Mouse (Mus musculus) liver, adult 2 months (tissue): ENCODE measurements around the gene Pxdn.

Experiments used
- CTCF ChIP-seq: fragments of 200-500 bp; IDR thresholded peaks from 2 replicates; pipeline ENCODE4 v1.5.1; 2011; ENCODE audit warnings: low read depth, low read length, control low read depth
- POLR2A ChIP-seq: fragments of 200-500 bp; IDR thresholded peaks from 2 replicates; pipeline ENCODE4 v1.6.1; 2011; ENCODE audit warnings: low read length, control low read depth; ENCODE audit not compliant: insufficient read depth; ENCODE audit errors: extremely low read depth

DNA sequence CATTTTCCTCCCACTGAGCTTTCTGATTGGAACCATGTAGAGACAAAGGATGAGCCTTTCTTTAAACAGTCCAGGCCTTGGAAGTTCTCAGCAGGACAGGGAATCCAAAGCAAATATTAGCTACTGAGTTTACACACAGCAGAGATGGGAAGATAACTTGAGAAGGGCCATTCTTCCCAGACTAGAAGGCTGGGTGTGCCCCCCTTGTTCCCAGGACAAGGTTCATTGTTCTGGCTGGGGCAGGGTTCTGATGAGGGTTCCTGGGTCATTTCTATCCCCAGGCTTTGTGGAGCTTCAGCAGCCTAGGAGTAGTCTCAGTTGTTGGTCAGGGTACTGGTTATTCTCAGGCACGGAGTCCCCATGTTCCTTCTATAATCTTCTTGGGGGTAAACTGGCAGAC lies 23.6 kb downstream of the Pxdn start:
- TF ChIP-seq POLR2A (no peak), CTCF (no peak)
